Mouse (Mus musculus): ENCODE data around the gene Rps6ka5. TPM values are rescaled to one million over a fixed set of nuclear protein-coding genes. Genes with fewer than 3 reads are reported as not detected.

Gene Rps6ka5
- polyA plus RNA-seq, 1 experiment from 2014 or later = 1.2 TPM

DNA sequence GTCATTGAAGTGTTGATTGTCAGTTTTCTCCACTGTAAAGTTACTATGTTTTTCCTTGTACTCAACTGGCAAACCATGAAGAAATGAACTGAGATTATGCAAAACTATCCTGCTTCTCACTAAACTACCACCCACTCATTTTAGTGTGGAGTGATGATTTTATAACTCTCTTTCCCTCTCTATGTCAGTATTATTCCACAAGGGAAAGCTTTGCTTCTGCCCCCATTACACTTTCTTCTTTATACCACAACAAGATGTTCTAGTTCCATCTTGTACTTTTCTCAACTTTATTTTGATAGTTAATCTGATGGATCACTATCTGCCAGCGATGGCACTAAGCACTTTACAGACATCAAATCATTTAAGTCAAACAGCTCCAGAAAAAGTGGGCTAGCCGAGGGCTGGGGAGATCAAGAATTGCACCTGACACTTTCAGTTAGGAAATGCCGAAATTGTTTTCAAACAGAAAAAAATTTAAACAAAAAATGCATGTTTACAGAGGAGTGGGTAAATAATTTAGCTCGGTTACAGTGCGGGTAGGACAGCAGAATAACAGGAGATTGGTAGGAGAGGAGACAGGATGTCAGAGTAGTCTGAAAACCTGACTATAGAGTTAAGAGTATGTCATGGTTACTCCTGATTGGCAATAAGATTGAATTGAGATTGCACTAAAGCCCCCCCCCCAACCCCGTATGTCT lies 91.0 kb downstream of the Rps6ka5 start:
- WGBS = 83% methylated on average over 6 of the region's 6 CpGs
- no peak overlapping the region for H3K27ac ChIP-seq (ENCODE audit: low read depth, low read length)
- H3K27me3 ChIP-seq (replicated peaks; ENCODE audit: control insufficient read depth, insufficient read depth, low read length) = no peaks in the 10 kb centered on the region
- H3K4me1 ChIP-seq (replicated peaks; ENCODE audit: control insufficient read depth, insufficient read depth, low read length) = no peaks in the 10 kb centered on the region
- ATAC-seq = no peak
- no peak overlapping the region for H3K4me2 ChIP-seq (replicated peaks; ENCODE audit: low read depth)
- TF ChIP-seq CTCF (IDR thresholded peaks at IDR 0.05; ENCODE audit: low read depth) = no peak
- H3K4me3 ChIP-seq (ENCODE audit: low read depth, low read length) = no peak overlapping the region
- no peak overlapping the region for H3K9ac ChIP-seq (ENCODE audit: low read depth, low read length)
- H3K36me3 ChIP-seq (ENCODE audit: control insufficient read depth, insufficient read depth) = no peaks in the 10 kb centered on the region
- no peaks in the 10 kb centered on the region for H3K9me3 ChIP-seq (ENCODE audit: control insufficient read depth)

GRCm38 (mm10) chr12:100633231-100633630 lies 93.6 kb downstream of the Rps6ka5 start:
- H3K4me2 ChIP-seq (replicated peaks; ENCODE audit: low read depth) = no peak overlapping the region
- no peak for ATAC-seq
- no peaks in the 10 kb centered on the region for H3K27me3 ChIP-seq (replicated peaks; ENCODE audit: control insufficient read depth, insufficient read depth, low read length)
- no peaks in the 10 kb centered on the region for H3K36me3 ChIP-seq (ENCODE audit: control insufficient read depth, insufficient read depth)
- H3K4me3 ChIP-seq (ENCODE audit: low read depth, low read length) = no peak overlapping the region
- no peaks in the 10 kb centered on the region for H3K9me3 ChIP-seq (ENCODE audit: control insufficient read depth)
- no peak overlapping the region for H3K9ac ChIP-seq (ENCODE audit: low read depth, low read length)
- H3K27ac ChIP-seq (ENCODE audit: low read depth, low read length) = no peak overlapping the region
- WGBS = 91% methylated on average over 3 of the region's 3 CpGs
- no peaks in the 10 kb centered on the region for H3K4me1 ChIP-seq (replicated peaks; ENCODE audit: control insufficient read depth, insufficient read depth, low read length)
- no peak for TF ChIP-seq CTCF (IDR thresholded peaks at IDR 0.05; ENCODE audit: low read depth)

GRCm38 (mm10) chr12:100631286-100631685 lies 95.5 kb downstream of the Rps6ka5 start:
- Histone ChIP-seq H3K9me3 (ENCODE audit: control insufficient read depth) (no peaks in the 10 kb centered on the region), H3K27ac (ENCODE audit: low read depth, low read length) (no peak overlapping the region), H3K4me3 (ENCODE audit: low read depth, low read length) (no peak overlapping the region), H3K27me3 (replicated peaks; ENCODE audit: control insufficient read depth, insufficient read depth, low read length) (no peaks in the 10 kb centered on the region), H3K4me1 (replicated peaks; ENCODE audit: control insufficient read depth, insufficient read depth, low read length) (no peaks in the 10 kb centered on the region), H3K9ac (ENCODE audit: low read depth, low read length) (no peak overlapping the region), H3K4me2 (replicated peaks; ENCODE audit: low read depth) (no peak overlapping the region), H3K36me3 (ENCODE audit: control insufficient read depth, insufficient read depth) (no peaks in the 10 kb centered on the region)
- WGBS = 93% methylated on average over 7 of the region's 7 CpGs
- ATAC-seq = no peak
- no peak for TF ChIP-seq CTCF (IDR thresholded peaks at IDR 0.05; ENCODE audit: low read depth)

GRCm38 (mm10) chr12:100629126-100629920 lies 97.5 kb downstream of the Rps6ka5 start:
- Histone ChIP-seq H3K9me3 (ENCODE audit: control insufficient read depth) (no peaks in the 10 kb centered on the region), H3K4me1 (replicated peaks; ENCODE audit: control insufficient read depth, insufficient read depth, low read length) (no peaks in the 10 kb centered on the region), H3K27me3 (replicated peaks; ENCODE audit: control insufficient read depth, insufficient read depth, low read length) (no peaks in the 10 kb centered on the region), H3K36me3 (ENCODE audit: control insufficient read depth, insufficient read depth) (no peaks in the 10 kb centered on the region), H3K4me2 (replicated peaks; ENCODE audit: low read depth) (no peak overlapping the region), H3K4me3 (ENCODE audit: low read depth, low read length) (no peak overlapping the region), H3K9ac (ENCODE audit: low read depth, low read length) (no peak overlapping the region), H3K27ac (ENCODE audit: low read depth, low read length) (no peak overlapping the region)
- 82% methylated on average over 6 of the region's 6 CpGs for WGBS
- no peak for TF ChIP-seq CTCF (IDR thresholded peaks at IDR 0.05; ENCODE audit: low read depth)
- ATAC-seq = no peak

GRCm38 (mm10) chr12:100626991-100627677 lies 99.6 kb downstream of the Rps6ka5 start:
- H3K27ac ChIP-seq (ENCODE audit: low read depth, low read length) = no peak overlapping the region
- no peak overlapping the region for H3K4me2 ChIP-seq (replicated peaks; ENCODE audit: low read depth)
- H3K36me3 ChIP-seq (ENCODE audit: control insufficient read depth, insufficient read depth) = no peaks in the 10 kb centered on the region
- WGBS = 23% methylated on average over 1 of the region's 1 CpGs
- no peak for TF ChIP-seq CTCF (IDR thresholded peaks at IDR 0.05; ENCODE audit: low read depth)
- no peak for ATAC-seq
- H3K9me3 ChIP-seq (ENCODE audit: control insufficient read depth) = no peaks in the 10 kb centered on the region
- no peak overlapping the region for H3K4me3 ChIP-seq (ENCODE audit: low read depth, low read length)
- no peaks in the 10 kb centered on the region for H3K4me1 ChIP-seq (replicated peaks; ENCODE audit: control insufficient read depth, insufficient read depth, low read length)
- H3K9ac ChIP-seq (ENCODE audit: low read depth, low read length) = no peak overlapping the region
- no peaks in the 10 kb centered on the region for H3K27me3 ChIP-seq (replicated peaks; ENCODE audit: control insufficient read depth, insufficient read depth, low read length)

DNA sequence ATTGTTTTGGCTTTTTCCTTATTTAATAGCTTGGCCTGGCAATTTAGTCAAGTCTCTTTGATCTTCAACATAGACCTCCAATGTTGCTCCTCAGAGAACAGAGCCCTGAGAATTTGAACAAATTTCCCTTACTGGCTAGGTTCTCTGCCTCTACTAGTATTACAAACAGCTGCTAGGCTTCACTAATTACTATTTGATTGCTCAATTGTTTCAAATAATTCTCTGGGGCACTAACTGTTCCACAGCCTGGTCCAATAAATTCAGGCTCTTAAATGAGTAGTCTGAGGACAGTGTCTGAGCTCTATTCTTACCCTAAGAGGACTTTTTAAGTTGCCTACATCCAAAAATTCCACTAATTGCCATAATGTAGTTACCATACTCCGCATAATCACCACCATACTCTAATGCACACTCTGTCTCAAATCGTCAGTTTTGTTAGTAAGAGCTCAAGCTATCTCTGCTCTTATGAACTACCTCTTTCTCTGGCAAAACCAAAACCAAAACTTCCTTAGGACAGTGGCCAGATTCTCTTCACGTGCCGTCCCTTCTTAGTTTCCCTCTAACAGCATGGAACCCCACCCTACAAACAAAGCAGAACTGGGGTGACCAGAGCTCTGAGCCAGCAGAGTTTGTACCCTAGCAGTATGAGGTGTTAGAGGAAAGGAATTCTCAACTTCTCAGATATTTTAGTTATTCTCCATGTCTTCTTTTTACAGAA lies 100.4 kb downstream of the Rps6ka5 start:
- Histone ChIP-seq H3K4me2 (replicated peaks; ENCODE audit: low read depth) (no peak overlapping the region), H3K4me3 (ENCODE audit: low read depth, low read length) (no peak overlapping the region), H3K9me3 (ENCODE audit: control insufficient read depth) (no peaks in the 10 kb centered on the region), H3K9ac (ENCODE audit: low read depth, low read length) (no peak overlapping the region), H3K27me3 (replicated peaks; ENCODE audit: control insufficient read depth, insufficient read depth, low read length) (no peaks in the 10 kb centered on the region), H3K4me1 (replicated peaks; ENCODE audit: control insufficient read depth, insufficient read depth, low read length) (no peaks in the 10 kb centered on the region), H3K36me3 (ENCODE audit: control insufficient read depth, insufficient read depth) (no peaks in the 10 kb centered on the region), H3K27ac (ENCODE audit: low read depth, low read length) (no peak overlapping the region)
- WGBS = 76% methylated on average over 4 of the region's 4 CpGs
- ATAC-seq = no peak
- TF ChIP-seq CTCF (IDR thresholded peaks at IDR 0.05; ENCODE audit: low read depth) = no peak

Data from intestine, postnatal 0 days (tissue).